Mouse (Mus musculus) myocyte (in vitro differentiated cells): ENCODE results near the gene Klhl3.

ENCODE experiments used
- CEBPB ChIP-seq: IDR thresholded peaks from 2 replicates; pipeline ENCODE4 v1.6.1; 2011; ENCODE audit warnings: mild to moderate bottlenecking, moderate library complexity; ENCODE audit not compliant: poor library complexity, insufficient read depth, severe bottlenecking
- E2F4 ChIP-seq: IDR thresholded peaks from one replicate; pipeline ENCODE4 v1.6.1; 2011; ENCODE audit warnings: mild to moderate bottlenecking, control low read depth, moderate library complexity; ENCODE audit not compliant: insufficient read depth
- MAX ChIP-seq: IDR thresholded peaks from one replicate; pipeline ENCODE4 v1.6.1; 2011; ENCODE audit warnings: low read depth, mild to moderate bottlenecking, control low read depth
- MYOD1 ChIP-seq, 3 experiments: IDR thresholded peaks; one replicate each; pipeline ENCODE4 v1.6.1; 2011; ENCODE audit warnings: control low read depth in 2 of 3, low read depth in 2 of 3, mild to moderate bottlenecking in 2 of 3, moderate library complexity in 1 of 3; ENCODE audit not compliant: insufficient read length in 2 of 3, control insufficient read depth in 1 of 3
- MYOG ChIP-seq, 3 experiments: IDR thresholded peaks; one replicate each; pipeline ENCODE4 v1.6.1; 2011; ENCODE audit warnings: control low read depth in 2 of 3, low read depth in 2 of 3, mild to moderate bottlenecking in 2 of 3; ENCODE audit not compliant: insufficient read length in 2 of 3, control insufficient read depth in 1 of 3, insufficient read depth in 1 of 3
- POLR2A ChIP-seq: IDR thresholded peaks from one replicate; pipeline ENCODE4 v1.6.1; 2011; ENCODE audit warnings: low read depth, mild to moderate bottlenecking, control low read depth, moderate library complexity; ENCODE audit not compliant: insufficient read length
- POLR2AphosphoS2 ChIP-seq: IDR thresholded peaks from one replicate; pipeline ENCODE4 v1.6.1; 2011; ENCODE audit warnings: low read depth, control low read depth; ENCODE audit not compliant: insufficient read length
- REST ChIP-seq: IDR thresholded peaks from one replicate; pipeline ENCODE4 v1.6.1; 2011; ENCODE audit warnings: mild to moderate bottlenecking, control low read depth, moderate library complexity; ENCODE audit not compliant: insufficient read depth, insufficient read length
- SRF ChIP-seq: IDR thresholded peaks from one replicate; pipeline ENCODE4 v1.6.1; 2011; ENCODE audit warnings: low read depth; ENCODE audit not compliant: control insufficient read depth, insufficient read length
- TCF12 ChIP-seq: IDR thresholded peaks from one replicate; pipeline ENCODE4 v1.6.1; 2011; ENCODE audit warnings: mild to moderate bottlenecking, control low read depth; ENCODE audit not compliant: poor library complexity, insufficient read depth, severe bottlenecking
- TCF3 ChIP-seq: IDR thresholded peaks from one replicate; pipeline ENCODE4 v1.6.1; 2011; ENCODE audit warnings: low read depth, control low read depth; ENCODE audit not compliant: insufficient read length
- USF1 ChIP-seq: IDR thresholded peaks from one replicate; pipeline ENCODE4 v1.6.1; 2011; ENCODE audit warnings: low read depth, mild to moderate bottlenecking, control low read depth, moderate library complexity

- TF ChIP-seq MAX (no peak), POLR2A (no peak), USF1 (no peak), E2F4 (no peak), MYOD1 (IDR thresholded peaks at IDR 0.05; ENCODE audit: control insufficient read depth in 1 of 3, insufficient read length in 2 of 3, low read depth in 2 of 3) (no peak), POLR2AphosphoS2 (no peak), CEBPB (no peak), MYOG (IDR thresholded peaks at IDR 0.05; ENCODE audit: control insufficient read depth in 1 of 3, insufficient read depth in 1 of 3, insufficient read length in 2 of 3, low read depth in 2 of 3) (no peak), TCF3 (no peak), TCF12 (no peak), SRF (no peak), REST (no peak)
These were observed 61.7 kb downstream of the Klhl3 start for GRCm38 (mm10) chr13:58051654-58052053.
